Mouse (Mus musculus) lung, postnatal 0 days (tissue): Measurements from ENCODE around the gene Krt18.

ENCODE experiments used
- CTCF ChIP-seq: IDR thresholded peaks from 2 replicates; pipeline ENCODE4 v1.5.1; 2016; ENCODE audit warnings: antibody characterized with exemption, mild to moderate bottlenecking
- EP300 ChIP-seq: IDR thresholded peaks from 2 replicates; pipeline ENCODE4 v1.6.1; 2016; ENCODE audit warnings: antibody characterized with exemption, mild to moderate bottlenecking, control low read depth

GRCm38 (mm10) chr15:102028040-102028439, at the start of gene Krt18:
- no peak for TF ChIP-seq CTCF
- TF ChIP-seq EP300: no peak
